Mouse (Mus musculus): Measurements from ENCODE around the gene Zbtb41.

Zbtb41 gene

GRCm38 (mm10) chr1:139481146-139481545 is 59.1 kb downstream of the Zbtb41 start:
- 53% methylated on average over 4 of the region's 4 CpGs for WGBS

GRCm38 (mm10) chr1:139494630-139495029 is 72.5 kb downstream of the Zbtb41 start:
- WGBS: 90% methylated on average over 3 of the region's 3 CpGs

DNA sequence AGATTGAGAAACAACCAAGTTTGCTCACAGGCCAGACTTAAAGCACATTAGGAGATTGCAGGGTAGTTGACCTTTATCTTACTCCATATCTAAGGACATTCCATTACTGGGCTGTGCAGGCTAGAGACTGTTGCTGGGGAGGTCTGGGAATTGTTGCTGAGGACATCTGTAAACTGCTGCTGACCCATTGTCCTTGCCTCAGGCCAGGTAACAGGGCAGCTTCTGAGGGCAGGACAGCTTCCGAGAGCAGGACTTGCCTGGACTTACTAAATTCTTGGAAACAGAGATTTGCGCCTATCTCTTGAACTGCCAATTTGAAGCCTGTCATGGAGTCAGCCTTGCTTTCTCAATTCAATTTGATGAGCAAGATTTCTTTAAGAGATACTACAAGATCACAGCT is 73.3 kb downstream of the Zbtb41 start:
- WGBS: 98% methylated on average over 2 of the region's 2 CpGs

- 90% methylated on average over 3 of the region's 3 CpGs for WGBS
Measured at GRCm38 (mm10) chr1:139496212-139496611, 74.1 kb downstream of the Zbtb41 start.

GRCm38 (mm10) chr1:139501258-139501752 is 79.2 kb downstream of the Zbtb41 start, which contains the start of gene F13b:
F13b (plus strand) TSS chr1:139501702.
- 88% methylated on average over 3 of the region's 3 CpGs for WGBS

Measured in cerebral cortex, adult 2 months (tissue).